Mouse (Mus musculus) kidney, embryonic 15.5 days (tissue): ENCODE data around the gene Phldb1. TPM values are rescaled to one million over a fixed set of nuclear protein-coding genes. Genes with fewer than 3 reads are reported as not detected.

Experiments
- ATAC-seq: fragments of 200-750 bp; cut with Nextera tagmentation; replicated peaks from 2 replicates; pipeline ENCODE4 v1.8.0; 2017; ENCODE audit warnings: moderate TSS enrichment; ENCODE audit not compliant: low FRiP score
- H3K27ac ChIP-seq: fragments of 300-500 bp; sonication (generic); 2 replicates; pipeline ENCODE4 v1.5.1; 2015; ENCODE audit warnings: mild to moderate bottlenecking, inconsistent platforms
- H3K27me3 ChIP-seq: fragments of 300-500 bp; sonication (generic); 2 replicates; pipeline ENCODE4 v1.6.1; 2015; ENCODE audit warnings: inconsistent platforms
- H3K36me3 ChIP-seq: fragments of 300-500 bp; sonication (generic); 2 replicates; pipeline ENCODE4 v1.6.1; 2015; ENCODE audit warnings: inconsistent platforms
- H3K4me1 ChIP-seq: fragments of 300-500 bp; sonication (generic); 2 replicates; pipeline ENCODE4 v1.6.1; 2015; ENCODE audit warnings: inconsistent platforms
- H3K4me2 ChIP-seq: fragments of 300-500 bp; sonication (generic); 2 replicates; pipeline ENCODE4 v1.6.1; 2015; ENCODE audit warnings: moderate library complexity, mild to moderate bottlenecking, inconsistent platforms
- H3K4me3 ChIP-seq: fragments of 300-500 bp; sonication (generic); replicated peaks from 2 replicates; pipeline ENCODE4 v1.5.1; 2015; ENCODE audit warnings: mild to moderate bottlenecking, inconsistent platforms
- H3K9ac ChIP-seq: fragments of 300-500 bp; sonication (generic); 2 replicates; pipeline ENCODE4 v1.6.1; 2015; ENCODE audit warnings: mild to moderate bottlenecking, inconsistent platforms
- H3K9me3 ChIP-seq: fragments of 300-500 bp; sonication (generic); replicated peaks from 2 replicates; pipeline ENCODE4 v1.6.1; 2016; ENCODE audit warnings: inconsistent platforms
- WGBS: fragments of 180-500 bp; shearing (Covaris S2); methylation state at CpG from one replicate; pipeline ENCODE4 v1.1.7; 2015; ENCODE audit warnings: mixed read lengths; 5-methylcytosine and 5-hydroxymethylcytosine counted together
- polyA plus RNA-seq: library from polyadenylated mRNA; unstranded; fragments of >200 nt; fragmentation: Nextera tagmentation; extraction: Ambion mirVana; gene quantifications from 2 replicates; pipeline ENCODE4 v1.2.1, GENCODE M21; 2015

Gene Phldb1
- polyA plus RNA-seq, 1 experiment from 2014 or later = 36.4 TPM

GRCm38 (mm10) chr9:44723521-44724041, 11.4 kb downstream of the Phldb1 start:
- Histone ChIP-seq H3K27me3 (no peaks in the 10 kb centered on the region), H3K27ac (peak overlapping the region; percentile 64), H3K36me3 (peaks cover 24% of the 10 kb centered on the region), H3K9ac (no peak overlapping the region), H3K4me3 (no peak overlapping the region), H3K4me2 (0 out of 2 replicates have a peak overlapping the region, but pooled peaks have one; percentile 4), H3K4me1 (peaks cover 87% of the 10 kb centered on the region), H3K9me3 (no peaks in the 10 kb centered on the region)
- 70% methylated on average over 11 of the region's 11 CpGs for WGBS
- ATAC-seq = no peak

GRCm38 (mm10) chr9:44723008-44723407, 12.0 kb downstream of the Phldb1 start:
- H3K4me1 ChIP-seq = peaks cover 83% of the 10 kb centered on the region
- peak overlapping the region; percentile 64 for H3K27ac ChIP-seq
- H3K27me3 ChIP-seq = no peaks in the 10 kb centered on the region
- 40% methylated on average over 7 of the region's 7 CpGs for WGBS
- ATAC-seq = no peak
- peaks cover 28% of the 10 kb centered on the region for H3K36me3 ChIP-seq
- H3K4me2 ChIP-seq = 0 out of 2 replicates have a peak overlapping the region, but pooled peaks have one; percentile 4
- no peak overlapping the region for H3K9ac ChIP-seq
- no peak overlapping the region for H3K4me3 ChIP-seq
- H3K9me3 ChIP-seq = no peaks in the 10 kb centered on the region

- H3K27me3 ChIP-seq = no peaks in the 10 kb centered on the region
- H3K4me3 ChIP-seq = no peak overlapping the region
- peaks cover 79% of the 10 kb centered on the region for H3K4me1 ChIP-seq
- WGBS = 76% methylated on average over 7 of the region's 7 CpGs
- no peak for ATAC-seq
- H3K36me3 ChIP-seq = peaks cover 32% of the 10 kb centered on the region
- H3K9ac ChIP-seq = no peak overlapping the region
- peak overlapping the region; percentile 64 for H3K27ac ChIP-seq
- H3K4me2 ChIP-seq = no peak overlapping the region
- H3K9me3 ChIP-seq = no peaks in the 10 kb centered on the region
These were observed 12.4 kb downstream of the Phldb1 start for GRCm38 (mm10) chr9:44722575-44722974.

- Histone ChIP-seq H3K4me1 (peaks cover 71% of the 10 kb centered on the region), H3K9ac (no peak overlapping the region), H3K27me3 (no peaks in the 10 kb centered on the region), H3K4me3 (peak overlapping the region; percentile 71), H3K27ac (peak overlapping the region; percentile 64), H3K36me3 (peaks cover 37% of the 10 kb centered on the region), H3K9me3 (no peaks in the 10 kb centered on the region), H3K4me2 (peak overlapping the region; percentile 88)
- WGBS = 82% methylated on average over 3 of the region's 3 CpGs
- no peak; the same call in 1 of the 2 replicates for ATAC-seq
These were observed 13.2 kb downstream of the Phldb1 start for GRCm38 (mm10) chr9:44721877-44722186.

GRCm38 (mm10) chr9:44721154-44721876, 13.7 kb downstream of the Phldb1 start:
- peak overlapping the region; percentile 88 for H3K4me2 ChIP-seq
- peak overlapping the region; percentile 64 for H3K27ac ChIP-seq
- under 1% methylated on average over 40 of the region's 40 CpGs for WGBS
- peak overlapping the region; percentile 72 for H3K9ac ChIP-seq
- no peaks in the 10 kb centered on the region for H3K9me3 ChIP-seq
- peak overlapping the region; percentile 71 for H3K4me3 ChIP-seq
- H3K4me1 ChIP-seq = peaks cover 66% of the 10 kb centered on the region
- H3K27me3 ChIP-seq = no peaks in the 10 kb centered on the region
- peak; percentile 84 for ATAC-seq
- H3K36me3 ChIP-seq = peaks cover 37% of the 10 kb centered on the region

- Histone ChIP-seq H3K4me3 (peak overlapping the region; percentile 71), H3K36me3 (peaks cover 39% of the 10 kb centered on the region), H3K4me1 (peaks cover 59% of the 10 kb centered on the region), H3K27ac (peak overlapping the region; percentile 64), H3K27me3 (no peaks in the 10 kb centered on the region), H3K9me3 (no peaks in the 10 kb centered on the region), H3K4me2 (peak overlapping the region; percentile 88), H3K9ac (peak overlapping the region; percentile 72)
- ATAC-seq = peak; percentile 10; the same call in 1 of the 2 replicates
- 11% methylated on average over 9 of the region's 9 CpGs for WGBS
These were observed 14.4 kb downstream of the Phldb1 start for GRCm38 (mm10) chr9:44720358-44721153.

GRCm38 (mm10) chr9:44719632-44720357, 15.2 kb downstream of the Phldb1 start:
- H3K4me3 ChIP-seq = peak overlapping the region; percentile 71
- peaks cover 51% of the 10 kb centered on the region for H3K4me1 ChIP-seq
- no peak for ATAC-seq
- H3K4me2 ChIP-seq = peak overlapping the region; percentile 88
- H3K9ac ChIP-seq = peak overlapping the region; percentile 72; the same call in 1 of the 2 replicates
- H3K9me3 ChIP-seq = no peaks in the 10 kb centered on the region
- peak overlapping the region; percentile 64; the same call in 1 of the 2 replicates for H3K27ac ChIP-seq
- H3K27me3 ChIP-seq = no peaks in the 10 kb centered on the region
- WGBS = 72% methylated on average over 8 of the region's 8 CpGs
- H3K36me3 ChIP-seq = peaks cover 47% of the 10 kb centered on the region

- ATAC-seq = no peak
- WGBS = 88% methylated on average over 12 of the region's 12 CpGs
- no peak overlapping the region for H3K9ac ChIP-seq
- no peak overlapping the region for H3K4me3 ChIP-seq
- H3K36me3 ChIP-seq = peaks cover 47% of the 10 kb centered on the region
- H3K4me2 ChIP-seq = no peak overlapping the region
- no peaks in the 10 kb centered on the region for H3K9me3 ChIP-seq
- H3K27me3 ChIP-seq = no peaks in the 10 kb centered on the region
- H3K27ac ChIP-seq = no peak overlapping the region
- H3K4me1 ChIP-seq = peaks cover 44% of the 10 kb centered on the region
These were observed 15.9 kb downstream of the Phldb1 start for GRCm38 (mm10) chr9:44718937-44719631.

- Histone ChIP-seq H3K9me3 (no peaks in the 10 kb centered on the region), H3K4me1 (peaks cover 31% of the 10 kb centered on the region), H3K27ac (no peak overlapping the region), H3K4me2 (no peak overlapping the region), H3K36me3 (peaks cover 54% of the 10 kb centered on the region), H3K9ac (no peak overlapping the region), H3K4me3 (no peak overlapping the region), H3K27me3 (no peaks in the 10 kb centered on the region)
- 79% methylated on average over 10 of the region's 10 CpGs for WGBS
- ATAC-seq = no peak
These were observed 17.2 kb downstream of the Phldb1 start for GRCm38 (mm10) chr9:44717822-44718242.

GRCm38 (mm10) chr9:44716997-44717821, 17.8 kb downstream of the Phldb1 start:
- Histone ChIP-seq H3K4me3 (no peak overlapping the region), H3K4me2 (no peak overlapping the region), H3K9me3 (no peaks in the 10 kb centered on the region), H3K9ac (no peak overlapping the region), H3K4me1 (peaks cover 30% of the 10 kb centered on the region), H3K36me3 (peaks cover 60% of the 10 kb centered on the region), H3K27me3 (no peaks in the 10 kb centered on the region), H3K27ac (no peak overlapping the region)
- WGBS = 78% methylated on average over 6 of the region's 6 CpGs
- no peak for ATAC-seq
